Mouse (Mus musculus) C2C12 (cell line): Measurements from ENCODE around the gene Serpina9. TPM values are rescaled to one million over a fixed set of nuclear protein-coding genes. Genes with fewer than 3 reads are reported as not detected.

Source experiments
- H3K27me3 ChIP-seq: one replicate; pipeline ENCODE4 v1.6.1; 2011; ENCODE audit not compliant: control insufficient read depth, insufficient read depth, insufficient read length
- H3K36me3 ChIP-seq: one replicate; pipeline ENCODE4 v1.6.1; 2011; ENCODE audit not compliant: control insufficient read depth, insufficient read depth
- H3K4me3 ChIP-seq: one replicate; pipeline ENCODE4 v1.5.1; 2011; ENCODE audit warnings: mild to moderate bottlenecking, control low read depth; ENCODE audit not compliant: poor library complexity, insufficient read depth, severe bottlenecking
- H3K79me2 ChIP-seq: one replicate; pipeline ENCODE4 v1.6.1; 2011; ENCODE audit not compliant: control insufficient read depth, insufficient read depth
- H3K79me3 ChIP-seq: one replicate; pipeline ENCODE4 v1.6.1; 2011; ENCODE audit warnings: low read depth, control low read depth
- H3ac ChIP-seq: one replicate; pipeline ENCODE3; 2011; ENCODE audit warnings: low read depth; ENCODE audit not compliant: control insufficient read depth, insufficient read length
- CEBPB ChIP-seq: IDR thresholded peaks from one replicate; pipeline ENCODE4 v1.6.1; 2011; ENCODE audit warnings: low read depth, mild to moderate bottlenecking, control low read depth, moderate library complexity
- CTCF ChIP-seq: IDR thresholded peaks from one replicate; pipeline ENCODE4 v1.5.1; 2011; ENCODE audit not compliant: control insufficient read depth, insufficient read depth, insufficient read length
- FOSL1 ChIP-seq: IDR thresholded peaks from one replicate; pipeline ENCODE4 v1.8.0; 2011; ENCODE audit warnings: mild to moderate bottlenecking, low read length; ENCODE audit not compliant: poor library complexity, insufficient read depth, severe bottlenecking
- MAX ChIP-seq: IDR thresholded peaks from one replicate; pipeline ENCODE4 v1.6.1; 2011; ENCODE audit warnings: mild to moderate bottlenecking, control low read depth
- MYOD1 ChIP-seq: IDR thresholded peaks from one replicate; pipeline ENCODE4 v1.6.1; 2011; ENCODE audit warnings: low read depth; ENCODE audit not compliant: control insufficient read depth, insufficient read length
- MYOG ChIP-seq: IDR thresholded peaks from one replicate; pipeline ENCODE4 v1.6.1; 2011; ENCODE audit not compliant: control insufficient read depth, insufficient read length; ENCODE audit errors: extremely low read depth
- USF1 ChIP-seq: IDR thresholded peaks from one replicate; pipeline ENCODE4 v1.6.1; 2011; ENCODE audit warnings: low read depth, mild to moderate bottlenecking, control low read depth, moderate library complexity
- polyA plus RNA-seq: library from polyadenylated mRNA; unstranded; fragments of >200 nt; fragmentation: generic; extraction: Trizol; gene quantifications from one replicate; pipeline ENCODE4 v1.2.1, GENCODE M21; 2012; ENCODE audit warnings: missing spikeins

Gene Serpina9
- polyA plus RNA-seq, 1 experiment = 0.01 TPM

GRCm38 (mm10) chr12:104033752-104034151, 20.2 kb upstream of the Serpina9 start:
- no peaks in the 10 kb centered on the region for H3K36me3 ChIP-seq
- no peak for TF ChIP-seq MYOG
- TF ChIP-seq MYOD1 = no peak
- TF ChIP-seq USF1 = no peak
- TF ChIP-seq CEBPB = no peak
- no peak for TF ChIP-seq FOSL1
- TF ChIP-seq CTCF = no peak
- H3ac ChIP-seq = no peak overlapping the region
- H3K79me2 ChIP-seq = no peaks in the 10 kb centered on the region
- H3K4me3 ChIP-seq = no peak overlapping the region
- H3K79me3 ChIP-seq = no peaks in the 10 kb centered on the region
- H3K27me3 ChIP-seq = no peaks in the 10 kb centered on the region

- TF ChIP-seq MYOG (no peak), CTCF (peak; percentile 43)
- no peaks in the 10 kb centered on the region for H3K36me3 ChIP-seq
- no peak overlapping the region for H3ac ChIP-seq
- H3K79me3 ChIP-seq = no peaks in the 10 kb centered on the region
- no peaks in the 10 kb centered on the region for H3K79me2 ChIP-seq
- no peaks in the 10 kb centered on the region for H3K27me3 ChIP-seq
- no peak overlapping the region for H3K4me3 ChIP-seq
Measured at GRCm38 (mm10) chr12:104029986-104030385, 16.4 kb upstream of the Serpina9 start.

DNA sequence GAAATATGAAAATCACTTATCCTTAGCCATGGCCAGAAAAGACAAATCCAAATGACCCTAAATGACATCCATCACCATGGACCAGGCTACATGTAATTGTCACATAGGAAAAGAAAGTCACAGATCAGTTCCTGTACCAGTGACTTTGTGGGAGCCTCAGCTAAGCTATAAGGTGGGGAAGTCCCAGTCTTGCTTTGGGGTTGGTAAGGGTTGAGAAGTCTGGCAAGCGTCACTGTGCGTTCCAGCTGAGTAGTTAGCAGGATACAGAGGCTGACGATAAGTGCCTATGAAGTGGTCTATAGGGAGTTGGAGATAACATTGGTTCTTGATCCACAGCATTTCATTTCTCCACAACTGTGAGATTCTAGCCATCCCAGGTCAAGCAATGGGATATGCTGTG, 1.7 kb upstream of the Serpina9 start:
- no peaks in the 10 kb centered on the region for H3K79me3 ChIP-seq
- H3K4me3 ChIP-seq = no peak overlapping the region
- TF ChIP-seq MAX (no peak), MYOG (no peak)
- H3ac ChIP-seq = no peak overlapping the region
- no peaks in the 10 kb centered on the region for H3K79me2 ChIP-seq
- no peaks in the 10 kb centered on the region for H3K36me3 ChIP-seq
- peaks cover 3% of the 10 kb centered on the region for H3K27me3 ChIP-seq

DNA sequence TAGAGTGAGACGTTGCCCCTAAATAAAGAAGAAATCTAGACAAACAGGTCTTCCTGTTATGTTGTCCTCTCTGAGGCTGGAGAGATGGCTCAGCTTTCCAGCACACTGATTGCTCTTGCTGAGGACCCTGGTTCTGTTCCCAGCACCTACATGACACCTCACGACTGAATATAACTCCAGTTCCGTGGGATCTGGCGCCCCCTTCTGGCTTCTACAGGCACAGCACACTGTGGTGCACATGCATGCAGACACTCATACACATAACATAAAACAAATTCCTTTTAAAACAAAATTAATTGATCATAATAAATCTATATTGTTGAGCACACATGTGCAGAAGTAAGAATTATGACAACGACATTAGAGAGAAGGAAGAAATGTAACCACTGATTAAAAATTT, 8.9 kb downstream of the Serpina9 start:
- Histone ChIP-seq H3K4me3 (no peak overlapping the region), H3K79me2 (no peaks in the 10 kb centered on the region), H3ac (no peak overlapping the region), H3K36me3 (no peaks in the 10 kb centered on the region), H3K27me3 (no peaks in the 10 kb centered on the region), H3K79me3 (no peaks in the 10 kb centered on the region)
- TF ChIP-seq CTCF = no peak
- no peak for TF ChIP-seq MYOD1
- no peak for TF ChIP-seq USF1
- no peak for TF ChIP-seq MAX
- TF ChIP-seq CEBPB = no peak
- TF ChIP-seq MYOG = no peak

- TF ChIP-seq MYOD1 (peak; percentile 26), CTCF (no peak)
- Histone ChIP-seq H3K36me3 (no peaks in the 10 kb centered on the region), H3K79me2 (no peaks in the 10 kb centered on the region), H3K79me3 (no peaks in the 10 kb centered on the region), H3K27me3 (no peaks in the 10 kb centered on the region), H3K4me3 (no peak overlapping the region), H3ac (no peak overlapping the region)
Measured at GRCm38 (mm10) chr12:104003238-104003612, 10.3 kb downstream of the Serpina9 start.

GRCm38 (mm10) chr12:104002569-104003237, 10.9 kb downstream of the Serpina9 start:
- H3ac ChIP-seq = no peak overlapping the region
- TF ChIP-seq CEBPB = no peak
- TF ChIP-seq MYOD1 = no peak
- TF ChIP-seq CTCF = no peak
- no peak for TF ChIP-seq FOSL1
- no peak for TF ChIP-seq USF1
- TF ChIP-seq MYOG = no peak
- no peak for TF ChIP-seq MAX
- no peaks in the 10 kb centered on the region for H3K79me3 ChIP-seq
- no peaks in the 10 kb centered on the region for H3K36me3 ChIP-seq
- H3K4me3 ChIP-seq = no peak overlapping the region
- H3K27me3 ChIP-seq = no peaks in the 10 kb centered on the region
- no peaks in the 10 kb centered on the region for H3K79me2 ChIP-seq
